Mouse (Mus musculus): ENCODE data around the gene Pecam1. TPM values are rescaled to one million over a fixed set of nuclear protein-coding genes. Genes with fewer than 3 reads are reported as not detected.
A peak's percentile ranks its signal among the peaks of the same experiment; 100 is the strongest.
"Not testable (repeated sequence)": the region's sequence is repeated elsewhere in the genome, so short reads cannot be mapped to it uniquely, and the experiment has no call there.

Pecam1 gene
- total RNA-seq, 2 experiments from 2014 or later = 71.1 to 90.8 TPM

GRCm38 (mm10) chr11:106633456-106633855, 117.0 kb downstream of the Pecam1 start:
- DNase-seq = no peak

- peak; percentile 73 to 80 for DNase-seq
Measured at GRCm38 (mm10) chr11:106627692-106628091, 122.7 kb downstream of the Pecam1 start.

GRCm38 (mm10) chr11:106625577-106625976, 124.9 kb downstream of the Pecam1 start:
- DNase-seq = no peak

GRCm38 (mm10) chr11:106623629-106624028, 126.8 kb downstream of the Pecam1 start:
- DNase-seq = no peak

GRCm38 (mm10) chr11:106622056-106622455, 128.4 kb downstream of the Pecam1 start:
- no peak for DNase-seq

- DNase-seq = not testable (repeated sequence)
Measured at GRCm38 (mm10) chr11:106618768-106619167, 131.7 kb downstream of the Pecam1 start.

GRCm38 (mm10) chr11:106617821-106618580, 132.4 kb downstream of the Pecam1 start:
- DNase-seq = peak in 1 of 2 experiments; percentile 24

GRCm38 (mm10) chr11:106615561-106615960, 134.9 kb downstream of the Pecam1 start:
- no peak for DNase-seq

- DNase-seq = no peak
Measured at GRCm38 (mm10) chr11:106614339-106614645, 136.1 kb downstream of the Pecam1 start.

- DNase-seq = no peak
Measured at GRCm38 (mm10) chr11:106613638-106614338, 136.6 kb downstream of the Pecam1 start.

- DNase-seq = peak; percentile 98 to 99
Measured at GRCm38 (mm10) chr11:106612961-106613637, 137.3 kb downstream of the Pecam1 start, which contains the start of gene Tex2. TSS of gene Tex2 (minus strand) at chr11:106613423.

GRCm38 (mm10) chr11:106612209-106612960, 138.0 kb downstream of the Pecam1 start:
- DNase-seq = peak; percentile 80 to 81

GRCm38 (mm10) chr11:106609731-106610130, 140.7 kb downstream of the Pecam1 start:
- DNase-seq = no peak

- DNase-seq = no peak
Measured at GRCm38 (mm10) chr11:106607316-106607715, 143.1 kb downstream of the Pecam1 start.

- no peak for DNase-seq
Measured at GRCm38 (mm10) chr11:106606042-106606441, 144.4 kb downstream of the Pecam1 start.

Small RNAs within 50 kb of the gene (microRNA-seq; reads per million reads assigned to microRNA genes)
- gene Gm25994 (not detected), gene Mir3064 (10.7 reads per million, percentile 25 among the genes with 10 or more reads in this experiment)

Other genes starting within 250 kb of the Pecam1 start
- gene Tex2, start 137.2 kb downstream of the Pecam1 start, total RNA-seq (2021) = 10 to 100 TPM; 52.3 to 54.4 TPM
- gene Milr1, start 598 bp upstream of the Pecam1 start, total RNA-seq (2021) = 1 to 10 TPM; 1.7 to 2.1 TPM
- 1 to 10 TPM; 3.9 to 7.5 TPM for gene Polg2, start 28.9 kb upstream of the Pecam1 start, total RNA-seq (2021)
- 100 to 1,000 TPM; 752 to 850 TPM for gene Ddx5, start 38.6 kb upstream of the Pecam1 start, total RNA-seq (2021)
- 10 to 100 TPM in 1 of 2 experiments, 1 to 10 TPM in 1; 6.5 to 10.9 TPM for gene Cep95, start 38.6 kb upstream of the Pecam1 start, total RNA-seq (2021)
- 10 to 100 TPM; 36.6 to 42.7 TPM for gene Smurf2, start 170.1 kb upstream of the Pecam1 start, total RNA-seq (2021)
- gene Kpna2, start 248.9 kb upstream of the Pecam1 start, total RNA-seq (2021) = 10 to 100 TPM; 40.8 to 43.6 TPM

Measured in adrenal gland, postnatal 36 days (tissue).